Mouse (Mus musculus) R1 (cell line): ENCODE results near the gene Palld.
A peak's percentile ranks its signal among the peaks of the same experiment; 100 is the strongest.

ENCODE experiments used
- DNase-seq: peaks from one replicate; pipeline ENCODE4 v3.0.0-alpha.2; 2018; ENCODE audit warnings: low read depth, low spot score

The Palld gene

DNA sequence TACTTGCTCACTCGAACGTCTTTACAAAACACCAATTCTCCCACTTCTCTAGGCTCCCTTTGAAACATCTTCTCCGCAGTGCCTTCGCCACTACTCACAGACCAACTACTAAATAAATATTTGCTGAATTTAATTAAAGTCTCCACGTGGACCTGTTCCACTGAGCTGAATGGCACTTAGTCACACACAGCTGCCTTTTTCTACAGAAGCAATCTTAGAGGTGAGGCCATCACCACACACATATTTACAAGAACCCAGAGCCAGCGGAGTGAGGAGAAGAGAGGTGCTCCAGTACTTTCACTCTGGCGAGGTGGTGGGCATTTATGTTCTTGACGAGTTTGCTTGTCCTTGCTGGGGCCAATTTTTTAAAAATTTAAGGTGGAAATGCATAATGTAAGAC, 346.3 kb downstream of the Palld start:
- DNase-seq: no peak

GRCm38 (mm10) chr8:61555343-61555742, 347.1 kb downstream of the Palld start:
- DNase-seq: no peak

- peak; percentile 10 for DNase-seq
These were observed 349.6 kb downstream of the Palld start for GRCm38 (mm10) chr8:61552755-61553402.

GRCm38 (mm10) chr8:61552221-61552620, 350.3 kb downstream of the Palld start:
- no peak for DNase-seq

GRCm38 (mm10) chr8:61550006-61550748, 352.3 kb downstream of the Palld start:
- peak; percentile 87 for DNase-seq

- DNase-seq: peak; percentile 42
These were observed 352.9 kb downstream of the Palld start for GRCm38 (mm10) chr8:61549585-61549984.

- peak; percentile 94 for DNase-seq
These were observed 362.5 kb downstream of the Palld start for GRCm38 (mm10) chr8:61539828-61540500.

DNA sequence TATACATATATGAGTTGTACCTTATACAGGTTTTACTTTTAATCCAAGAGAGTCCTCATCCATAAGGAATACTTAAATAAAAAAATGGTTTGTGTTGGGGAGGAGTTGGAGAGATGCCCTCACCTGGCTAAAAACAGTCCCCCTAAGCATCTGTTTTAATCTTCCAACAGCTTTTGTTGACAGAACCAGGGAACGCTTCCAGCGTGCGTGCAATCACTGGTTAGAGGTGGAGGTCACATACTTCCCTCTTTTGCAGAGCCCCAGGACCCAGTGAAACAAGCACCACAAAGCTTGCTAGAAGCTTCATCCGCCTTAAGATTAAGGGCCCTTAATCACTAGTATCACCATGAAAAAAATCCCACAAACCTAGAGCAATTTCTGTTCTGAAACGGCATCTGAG, 365.0 kb downstream of the Palld start:
- DNase-seq: no peak

DNA sequence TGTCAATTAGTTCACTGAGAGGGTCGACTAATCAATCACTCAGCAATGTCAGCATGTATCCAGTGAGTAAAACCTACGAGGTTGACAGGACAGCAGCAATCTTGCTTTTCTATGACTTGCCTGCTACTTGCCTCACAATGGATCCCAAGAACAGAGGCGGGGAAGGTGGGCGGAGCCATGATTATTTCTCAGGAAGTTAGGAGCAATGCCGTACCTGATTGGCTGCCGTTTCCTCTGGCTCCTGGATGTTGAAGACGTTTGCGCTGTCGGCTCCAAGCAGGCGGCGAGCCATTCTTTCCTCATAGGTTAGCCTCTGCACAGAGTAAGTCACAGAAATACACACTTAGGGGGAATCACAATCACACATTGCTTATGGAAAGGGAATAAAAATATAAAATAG, 367.0 kb downstream of the Palld start:
- DNase-seq: peak; percentile 95

DNA sequence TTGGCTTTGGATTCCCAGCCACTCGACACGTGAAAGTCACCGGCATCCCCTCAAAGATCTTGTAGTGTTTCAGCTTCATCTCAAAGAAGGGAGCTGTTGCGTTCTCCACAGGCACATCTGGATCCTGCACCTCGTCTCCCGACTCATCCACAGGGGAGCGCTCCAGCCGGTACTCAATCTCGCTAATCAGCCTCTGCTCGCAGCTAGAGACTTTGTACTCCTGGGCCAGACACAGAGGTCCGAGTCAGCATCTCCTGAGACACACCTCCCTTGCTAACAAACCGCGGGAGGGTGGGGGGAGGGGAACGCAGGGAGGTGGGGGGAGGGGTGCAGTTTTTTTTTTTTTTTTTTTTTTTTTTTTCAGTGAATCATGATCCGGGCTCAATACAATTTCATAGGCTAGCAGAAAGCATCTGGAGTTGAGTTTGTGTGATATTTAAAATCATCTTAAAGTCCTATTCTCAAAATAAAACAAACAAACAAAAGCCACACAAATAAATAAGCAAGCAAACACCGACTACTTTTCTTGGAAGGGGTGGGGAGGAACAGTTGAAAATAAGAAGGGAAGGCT, 369.0 kb downstream of the Palld start:
- DNase-seq: peak; percentile 87

GRCm38 (mm10) chr8:61532831-61533230, 369.7 kb downstream of the Palld start:
- DNase-seq: peak; percentile 67

DNA sequence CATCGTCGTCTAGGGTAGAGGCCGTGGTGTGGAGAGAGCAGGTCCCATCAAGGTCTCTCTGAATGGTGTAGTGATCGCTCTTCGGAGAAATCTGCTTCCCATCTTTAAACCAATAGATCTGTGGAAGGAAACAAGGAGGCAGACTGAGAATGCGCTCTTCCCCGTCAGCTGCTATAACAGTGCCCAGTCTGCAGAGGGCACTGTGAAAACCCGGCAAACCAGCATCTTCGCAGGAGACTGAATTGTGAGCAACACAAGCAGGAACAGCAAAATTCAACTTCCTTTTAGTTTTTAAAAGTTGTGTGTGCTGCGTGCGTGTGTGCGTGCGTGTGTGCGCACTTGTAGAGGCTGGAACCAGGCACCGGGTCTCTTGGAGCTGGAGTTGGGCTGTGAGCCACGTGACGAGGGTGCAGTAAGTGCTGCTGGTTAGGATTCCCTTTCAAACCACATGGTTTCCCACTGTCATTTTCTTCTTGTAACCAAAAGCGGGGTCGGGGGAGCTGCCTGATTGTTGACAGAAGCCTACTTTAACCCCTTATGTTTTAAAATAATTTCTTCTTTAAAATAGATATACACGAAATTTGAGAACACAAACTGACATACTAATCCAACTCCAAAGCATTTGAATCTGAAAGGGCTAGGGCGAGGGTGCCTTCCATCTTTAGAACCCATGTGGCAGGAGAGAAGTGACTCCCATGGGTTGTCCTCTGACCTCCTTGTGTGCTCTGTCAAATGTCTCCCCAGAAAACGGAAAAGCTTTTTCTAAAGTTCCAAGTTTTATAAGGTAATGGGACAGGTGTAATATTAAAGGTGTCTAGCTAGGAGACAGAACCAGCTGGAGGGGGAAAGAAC, 370.3 kb downstream of the Palld start:
- peak; percentile 76 for DNase-seq

DNA sequence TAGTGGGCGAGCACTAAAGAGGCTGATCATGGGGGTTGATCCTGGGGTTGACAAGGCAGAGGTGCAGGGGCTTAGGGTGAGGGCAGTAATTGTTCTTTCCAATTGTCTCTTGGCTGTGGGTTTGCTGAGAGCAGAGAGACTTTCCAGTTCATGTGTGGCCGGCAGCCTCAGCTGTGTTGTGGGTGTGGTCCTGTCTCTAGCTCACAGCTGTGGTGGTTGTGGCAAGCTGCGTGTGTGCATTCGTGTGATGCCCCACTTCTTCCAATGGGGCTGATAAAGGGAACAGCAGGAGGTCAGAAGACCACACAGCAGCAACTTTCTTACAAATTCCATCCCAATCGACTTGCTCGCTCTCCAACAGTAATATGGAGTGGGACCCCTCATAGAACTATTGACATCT, 373.8 kb downstream of the Palld start:
- peak; percentile 23 for DNase-seq

DNA sequence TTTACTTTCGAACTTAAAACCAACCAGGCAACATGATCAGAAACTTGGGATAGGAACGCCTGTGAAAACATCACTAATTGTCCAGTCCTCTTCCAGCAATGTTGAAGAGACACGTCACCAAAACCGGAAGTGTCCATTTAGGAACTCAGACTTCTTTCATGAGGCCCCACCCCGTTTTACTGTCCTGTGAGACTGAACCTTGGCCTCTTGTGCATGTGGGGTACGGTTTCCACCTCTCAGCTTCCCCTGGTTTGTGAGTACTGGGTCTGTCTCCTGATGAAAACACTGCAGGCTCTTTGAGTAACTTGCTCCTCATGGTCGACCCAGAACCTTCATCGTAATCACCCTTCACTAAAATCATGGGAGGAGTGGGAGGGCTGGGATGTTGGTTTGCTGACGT, 374.3 kb downstream of the Palld start:
- no peak for DNase-seq

DNA sequence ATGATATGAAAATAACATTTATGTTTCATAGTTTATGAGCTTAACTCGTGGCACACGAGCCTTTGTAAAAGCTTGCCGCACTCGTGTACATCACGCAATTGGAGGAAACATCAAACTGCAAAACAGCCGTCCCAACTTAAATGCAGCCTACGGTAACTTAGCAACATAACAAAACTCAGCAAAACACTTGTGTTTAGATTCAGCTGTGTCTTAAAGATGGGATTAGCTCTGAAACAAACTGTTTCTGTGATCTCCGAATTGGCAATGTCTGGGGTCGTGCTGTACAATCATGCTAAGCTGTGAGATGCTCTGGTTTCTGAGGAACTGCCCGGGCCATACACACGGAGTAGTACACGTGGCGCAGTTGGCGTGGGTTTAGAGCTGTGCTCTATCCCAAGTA, 375.5 kb downstream of the Palld start:
- DNase-seq: no peak

- DNase-seq: peak; percentile 49
These were observed 380.4 kb downstream of the Palld start for GRCm38 (mm10) chr8:61522132-61522531.

DNA sequence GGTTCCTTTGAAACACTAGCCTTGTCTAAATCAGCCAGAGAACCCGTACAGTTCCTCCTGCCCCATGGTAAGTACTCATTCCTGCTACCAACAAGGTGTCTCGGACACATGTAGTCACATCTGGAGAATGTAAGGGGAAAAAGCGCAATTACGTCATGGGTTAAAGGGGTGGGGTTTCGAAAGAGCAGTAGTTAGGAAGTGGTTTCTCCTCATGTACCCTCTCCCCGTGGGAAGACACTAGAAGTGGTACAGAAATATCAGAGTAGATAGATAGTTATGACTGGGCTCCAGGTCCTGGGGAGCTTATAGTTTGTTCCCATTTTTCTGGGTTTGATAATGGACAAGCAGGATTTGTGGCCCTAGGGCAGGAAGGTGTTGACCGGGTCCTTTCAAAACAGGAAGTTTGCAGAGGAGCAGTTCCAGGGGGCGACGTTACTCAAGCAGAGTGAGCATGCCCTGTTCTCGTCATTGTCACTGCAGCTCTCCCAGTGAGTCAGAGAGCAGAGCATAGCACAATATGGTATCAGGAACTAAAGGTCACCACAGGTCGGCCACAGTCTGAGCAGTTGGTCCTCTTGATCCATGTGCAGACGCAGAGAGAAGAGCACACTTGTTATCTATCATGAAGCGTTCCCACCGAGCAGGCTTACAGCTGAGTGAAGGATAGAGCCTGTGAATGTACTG, 384.8 kb downstream of the Palld start:
- DNase-seq: peak; percentile 32

DNA sequence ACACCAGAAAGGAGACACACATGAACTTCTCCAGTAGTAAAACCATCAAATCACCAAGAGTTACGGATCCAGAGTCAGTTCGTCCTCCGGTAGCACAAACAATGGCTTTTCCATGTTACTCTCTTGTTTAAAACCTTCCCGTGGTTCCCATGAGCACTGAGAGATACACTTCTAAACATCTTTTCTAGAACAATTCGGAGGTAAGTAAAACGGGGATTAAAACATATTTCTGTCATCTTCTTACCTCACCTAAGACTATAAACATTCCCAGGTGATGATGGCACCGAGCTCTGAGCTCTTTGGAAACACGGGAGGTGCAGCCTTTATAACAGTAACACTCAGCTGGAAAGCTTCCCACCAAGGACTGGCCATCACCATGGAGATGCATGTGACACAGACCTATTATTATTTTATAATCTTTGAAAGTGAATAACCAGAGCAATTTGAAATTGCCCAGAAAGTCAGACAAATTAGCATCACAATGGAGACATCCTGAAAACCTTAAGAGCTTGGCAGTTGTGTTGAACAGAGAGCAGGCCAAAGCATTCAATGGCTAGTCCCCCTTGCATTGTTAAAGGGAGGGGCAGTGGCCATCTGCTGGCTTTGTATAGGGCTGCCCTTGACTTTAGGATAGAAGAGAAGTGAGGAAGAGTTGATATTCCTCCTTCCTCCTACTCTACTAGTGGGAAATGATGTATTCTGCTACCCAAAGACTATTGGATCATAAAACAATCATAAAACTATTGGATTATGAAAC, 385.6 kb downstream of the Palld start:
- peak; percentile 18 for DNase-seq

DNA sequence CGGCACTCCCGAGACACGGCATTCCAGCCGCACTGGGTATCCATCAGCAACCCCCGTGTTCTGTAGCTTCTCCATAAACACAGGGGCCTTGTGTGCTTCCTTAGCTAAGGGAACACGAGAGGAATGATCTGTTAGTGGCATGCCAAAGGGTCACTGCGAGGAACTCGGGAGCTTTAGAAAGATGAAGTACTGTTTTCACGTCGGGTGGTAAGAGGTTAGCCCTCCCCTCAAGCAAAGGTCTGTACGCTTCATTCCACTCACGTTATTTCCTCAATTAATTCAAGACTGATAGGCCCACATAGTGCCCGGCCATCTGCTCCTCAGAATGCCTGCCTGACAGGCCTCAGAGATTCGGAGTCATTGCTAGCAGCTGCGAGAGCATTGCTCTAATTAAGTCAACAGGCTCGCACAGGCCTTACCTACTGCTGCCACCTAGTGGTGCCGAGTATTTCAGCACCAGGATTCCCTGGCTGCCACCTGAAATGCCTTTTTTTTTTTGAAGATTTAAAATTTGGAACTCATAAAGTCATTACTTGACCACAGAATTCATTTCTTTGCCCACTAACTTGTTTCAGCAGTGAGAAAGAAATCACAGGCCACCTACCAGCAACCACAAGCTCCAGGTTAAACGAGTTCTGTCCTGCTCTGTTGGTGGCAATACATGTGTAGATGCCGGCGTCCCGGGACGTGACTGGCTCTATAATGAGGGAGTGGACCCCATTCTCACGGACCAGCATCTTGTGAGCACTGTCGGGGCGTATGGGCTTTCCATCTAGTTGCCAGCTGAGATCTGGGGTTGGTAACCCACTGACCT, 386.4 kb downstream of the Palld start:
- DNase-seq: peak; percentile 65
